Mouse (Mus musculus) urinary bladder, postnatal 4 days (tissue): ENCODE measurements around the gene Mical1.
"Not testable (repeated sequence)": the region's sequence is repeated elsewhere in the genome, so short reads cannot be mapped to it uniquely, and the experiment has no call there.

ENCODE experiments used
- DNase-seq, 2 experiments: peaks; one replicate each; pipeline ENCODE4 v3.0.0; 2021 to 2022; ENCODE audit warnings: low spot score in 2 of 2

Gene Mical1

GRCm38 (mm10) chr10:41477278-41478181 lies 1.4 kb downstream of the Mical1 start:
- DNase-seq = peak in 1 of 2 experiments; percentile 77

GRCm38 (mm10) chr10:41479961-41480360 lies 3.8 kb downstream of the Mical1 start:
- no peak for DNase-seq

- no peak for DNase-seq
These were observed 5.1 kb downstream of the Mical1 start for GRCm38 (mm10) chr10:41480938-41481880.

- DNase-seq = no peak
These were observed 6.3 kb downstream of the Mical1 start for GRCm38 (mm10) chr10:41482446-41482845.

DNA sequence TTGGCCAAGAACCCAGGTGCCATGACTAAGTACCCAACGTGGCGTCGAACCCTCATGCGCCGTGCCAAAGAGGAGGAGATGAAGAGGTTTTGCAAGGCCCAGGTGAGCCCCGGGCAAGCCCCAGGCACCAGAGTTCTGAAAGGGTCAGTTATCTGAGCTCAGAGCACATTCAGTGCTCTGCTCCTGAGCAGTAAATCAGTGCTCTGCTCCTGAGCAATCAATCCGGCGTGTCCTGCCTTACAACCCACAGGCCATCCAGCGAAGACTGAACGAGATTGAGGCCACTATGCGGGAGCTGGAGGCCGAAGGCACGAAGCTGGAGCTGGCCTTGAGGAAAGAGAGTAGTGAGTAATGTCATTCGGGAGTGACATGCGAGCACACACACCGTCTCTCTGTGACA lies 9.7 kb downstream of the Mical1 start:
- no peak for DNase-seq

DNA sequence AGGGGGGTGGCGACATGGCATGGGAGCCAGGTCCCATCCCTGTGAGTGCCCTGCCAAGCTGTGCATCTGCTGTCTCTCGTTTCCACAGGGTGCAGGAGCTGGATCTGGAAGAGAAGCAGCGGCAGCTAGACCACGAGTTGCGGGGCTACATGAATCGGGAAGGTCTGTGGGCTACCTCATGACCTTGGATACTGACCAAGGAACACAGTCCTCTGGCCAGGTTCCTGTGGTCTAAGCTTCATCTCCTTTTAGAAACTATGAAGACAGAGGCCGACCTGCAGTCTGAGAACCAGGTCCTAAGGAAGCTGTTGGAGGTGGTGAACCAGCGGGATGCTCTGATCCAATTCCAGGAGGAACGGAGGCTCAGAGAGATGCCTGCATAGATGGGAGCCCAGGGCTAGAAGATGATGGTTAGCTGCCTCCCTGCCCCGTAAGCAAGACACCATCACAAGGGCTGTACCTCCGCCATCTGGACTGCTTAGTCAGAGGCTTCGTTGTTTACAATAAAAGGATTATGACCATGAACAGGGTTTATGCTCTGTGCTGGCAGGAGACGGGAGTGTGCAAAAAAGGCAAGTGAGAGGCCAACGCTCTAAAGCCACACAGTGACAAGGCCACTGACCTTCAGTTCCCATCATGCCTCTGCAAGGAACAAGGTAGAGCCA lies 10.5 kb downstream of the Mical1 start:
- DNase-seq = no peak

DNA sequence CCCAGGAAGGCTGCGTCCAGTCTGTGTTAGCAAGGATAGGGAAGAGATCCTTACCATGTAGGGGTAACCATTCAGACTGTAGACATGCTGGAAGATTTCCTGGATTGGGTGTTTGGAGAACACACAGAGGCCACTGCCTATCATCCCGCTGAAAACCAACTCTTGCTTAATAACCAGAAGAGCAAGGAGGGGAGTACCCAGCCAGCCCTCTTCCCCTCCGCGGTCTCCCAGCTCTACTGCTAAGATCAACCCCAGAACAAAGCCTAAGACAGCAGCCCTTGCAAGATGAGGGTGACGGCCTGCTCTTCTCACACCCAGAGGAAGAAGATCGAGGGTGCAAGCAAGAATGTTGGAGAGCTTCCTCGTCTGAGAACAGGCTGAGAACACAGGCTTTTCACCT lies 12.8 kb downstream of the Mical1 start:
- no peak for DNase-seq

DNA sequence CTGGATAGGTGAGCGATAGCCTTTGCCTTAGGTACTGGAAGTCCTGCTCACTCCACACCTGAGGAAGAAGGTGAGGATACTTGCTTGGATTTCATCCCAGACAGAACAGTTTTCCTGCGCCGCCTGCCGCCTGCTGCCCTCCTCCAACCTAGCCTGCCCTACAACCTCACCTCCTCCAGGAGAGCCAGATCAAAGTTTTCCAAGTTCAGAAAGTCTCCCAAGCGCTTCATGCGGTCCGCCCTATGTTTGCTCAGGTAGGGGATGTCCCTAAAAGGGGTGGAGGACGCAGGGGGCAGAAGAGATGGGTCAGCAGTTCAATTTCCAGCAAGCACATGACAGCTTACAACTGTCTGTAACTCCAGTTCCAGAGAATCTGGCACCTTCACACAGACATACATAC lies 13.2 kb downstream of the Mical1 start:
- no peak for DNase-seq

DNA sequence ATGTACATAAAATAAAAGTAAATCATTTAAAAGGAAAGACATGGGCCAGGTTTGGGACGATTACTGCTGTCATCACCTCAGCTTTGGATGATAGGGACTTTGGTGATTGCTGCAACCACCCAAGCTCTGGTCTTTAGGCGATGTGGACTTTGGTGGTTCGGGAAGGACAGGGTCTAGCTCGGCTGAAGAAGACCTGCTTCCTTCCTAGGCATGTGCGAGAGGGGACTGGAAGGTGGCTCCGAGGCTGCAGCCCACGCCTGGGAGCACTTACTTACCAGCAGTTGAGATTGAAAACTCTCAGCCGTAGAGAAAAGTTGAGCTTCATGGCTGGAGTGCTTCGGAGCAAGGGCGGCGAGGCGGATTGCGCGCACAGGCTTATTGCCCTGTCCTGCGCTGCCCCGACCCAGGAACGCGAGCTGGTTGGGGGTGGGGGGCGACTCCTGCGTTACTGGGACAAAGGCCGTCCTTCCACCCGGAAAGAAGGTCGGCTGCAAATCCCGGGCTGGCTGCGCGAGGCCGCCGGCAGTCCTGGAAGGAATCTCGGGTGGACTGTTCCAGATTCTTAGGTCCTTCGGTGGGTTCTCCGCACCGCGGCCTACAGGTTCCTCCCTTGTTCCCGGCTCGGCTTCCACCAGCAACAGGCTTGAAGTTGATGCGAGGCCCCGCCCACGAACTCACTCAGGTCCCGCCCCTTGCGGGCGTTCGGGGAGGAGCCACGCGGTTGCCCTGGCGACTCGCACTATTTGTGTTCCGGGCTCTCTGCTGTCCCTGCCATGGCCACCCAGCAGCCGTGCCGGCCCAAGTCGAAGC lies 13.8 kb downstream of the Mical1 start, which contains the start of the genes Smpd2 and Ppil6:
Smpd2 (minus strand) TSS at position 662 of the 810 bp plus-strand sequence.
Ppil6 (plus strand) TSS at position 732 of the 810 bp plus-strand sequence.
- DNase-seq = peak; percentile 93 to 95

DNA sequence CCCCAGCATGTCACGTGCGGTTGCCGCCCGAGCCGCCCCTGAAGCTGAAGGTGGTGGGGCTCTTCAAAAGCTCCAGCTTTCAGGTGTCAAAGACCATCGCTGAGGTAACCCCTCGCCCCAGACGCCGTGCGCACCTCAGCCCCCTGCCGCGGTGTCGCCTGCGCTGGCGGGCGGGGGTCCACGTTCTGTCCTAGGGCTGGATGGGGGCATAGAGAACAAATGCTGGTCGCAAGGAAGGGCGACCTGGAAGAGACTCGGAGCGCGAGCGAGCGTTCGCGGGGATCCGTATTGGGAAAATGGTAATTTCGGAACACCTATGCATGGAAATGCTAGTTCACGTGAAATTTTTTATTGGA lies 14.4 kb downstream of the Mical1 start:
- DNase-seq = no peak

DNA sequence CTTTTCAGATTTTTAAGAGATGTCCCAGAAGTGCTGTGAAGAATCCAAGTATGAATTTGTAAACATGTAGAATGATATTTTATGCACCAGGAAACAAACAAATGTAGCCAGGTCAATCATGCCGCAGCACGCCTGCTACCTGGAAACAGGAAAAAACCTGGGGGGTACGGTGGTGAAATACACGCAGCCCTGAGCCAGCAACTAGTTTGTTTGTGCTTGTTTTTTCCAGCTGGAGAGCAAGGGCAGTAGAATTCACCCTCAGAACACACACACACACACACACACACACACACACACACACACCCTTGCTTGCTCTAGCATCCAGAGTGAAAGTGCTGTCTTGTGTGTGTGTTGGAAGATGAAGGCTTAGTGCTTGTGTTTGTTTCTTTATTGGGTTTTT lies 15.0 kb downstream of the Mical1 start:
- no peak for DNase-seq

DNA sequence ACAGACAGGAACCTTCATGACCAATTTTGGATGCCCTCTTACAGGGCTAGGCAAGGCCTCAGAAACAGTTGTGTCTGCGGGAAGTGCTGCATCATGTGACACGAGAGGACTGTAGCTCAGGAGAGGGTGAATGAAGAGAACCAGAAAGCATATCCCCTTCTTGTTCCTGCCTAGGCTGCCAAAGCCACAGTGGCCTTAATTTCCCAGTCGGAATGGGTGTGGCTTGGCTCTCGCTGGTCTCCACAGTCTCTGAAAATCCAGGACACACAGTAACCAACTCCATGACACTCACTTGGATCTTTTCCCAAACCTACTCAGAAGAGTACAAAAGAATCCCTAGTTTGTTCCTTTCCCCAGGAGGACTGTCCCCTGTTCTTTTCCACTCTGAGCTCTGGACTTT lies 24.8 kb downstream of the Mical1 start:
- DNase-seq = no peak

- DNase-seq = no peak
These were observed 28.9 kb downstream of the Mical1 start for GRCm38 (mm10) chr10:41504996-41505395.

DNA sequence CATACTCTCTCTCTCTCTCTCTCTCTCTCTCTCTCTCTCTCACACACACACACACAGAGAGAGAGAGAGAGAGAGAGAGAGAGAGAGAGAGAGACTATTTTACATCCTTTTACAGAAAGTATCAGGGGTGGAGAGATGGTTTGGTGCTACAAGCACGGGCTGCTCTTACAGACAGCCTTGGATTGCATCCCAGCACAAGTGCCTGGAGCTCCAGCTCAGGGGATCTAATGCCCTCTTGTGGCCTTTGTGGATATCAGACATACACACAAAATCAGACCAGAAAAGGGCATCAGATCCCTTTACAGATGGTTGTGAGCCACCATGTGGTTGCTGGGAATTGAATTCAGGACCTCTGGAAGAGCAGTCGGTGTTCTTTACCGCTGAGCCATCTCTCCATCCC lies 29.3 kb downstream of the Mical1 start:
- DNase-seq = not testable (repeated sequence)

DNA sequence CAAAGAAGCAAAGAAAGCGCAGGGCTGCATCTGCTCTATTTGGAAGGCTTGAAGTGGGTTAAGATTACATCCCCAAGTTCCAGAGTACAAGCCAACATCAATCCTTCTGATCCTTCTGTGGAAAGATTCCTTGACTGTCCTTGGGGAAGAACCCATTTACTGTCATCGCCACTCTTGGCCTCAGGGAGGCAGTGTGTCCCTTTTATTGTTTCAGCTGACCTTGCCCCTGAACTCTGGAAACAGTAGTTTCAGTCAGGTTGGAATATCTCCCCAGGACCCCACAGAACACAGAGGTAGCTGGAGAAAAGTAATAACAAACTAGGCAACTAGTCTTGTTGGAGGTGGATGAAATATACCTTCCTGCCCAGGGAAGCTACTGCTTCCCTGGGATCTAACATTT lies 33.0 kb downstream of the Mical1 start:
- no peak for DNase-seq

DNA sequence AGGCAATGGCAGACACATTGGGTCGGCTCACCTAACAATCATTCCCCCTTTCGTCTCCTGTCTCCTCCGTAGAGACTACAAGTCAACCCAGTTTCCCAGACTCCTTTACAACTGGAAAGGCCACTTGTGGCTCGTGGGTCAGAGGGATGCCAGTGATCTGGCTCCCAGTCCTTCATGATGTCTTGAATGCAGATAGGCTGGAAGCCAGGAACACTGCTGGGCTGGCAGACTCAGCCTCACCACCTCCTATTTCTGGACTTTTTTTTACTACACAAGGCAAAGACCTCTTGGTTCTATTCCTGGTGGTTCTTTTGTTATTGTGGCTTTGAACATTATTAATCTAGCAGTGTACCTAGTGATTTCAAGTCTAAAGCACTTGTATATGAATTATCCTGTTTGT lies 38.2 kb downstream of the Mical1 start:
- DNase-seq = no peak

GRCm38 (mm10) chr10:41514921-41515320 lies 38.8 kb downstream of the Mical1 start:
- DNase-seq = no peak

- DNase-seq = peak; percentile 64 to 68
These were observed 42.4 kb downstream of the Mical1 start for GRCm38 (mm10) chr10:41518508-41518980.

DNA sequence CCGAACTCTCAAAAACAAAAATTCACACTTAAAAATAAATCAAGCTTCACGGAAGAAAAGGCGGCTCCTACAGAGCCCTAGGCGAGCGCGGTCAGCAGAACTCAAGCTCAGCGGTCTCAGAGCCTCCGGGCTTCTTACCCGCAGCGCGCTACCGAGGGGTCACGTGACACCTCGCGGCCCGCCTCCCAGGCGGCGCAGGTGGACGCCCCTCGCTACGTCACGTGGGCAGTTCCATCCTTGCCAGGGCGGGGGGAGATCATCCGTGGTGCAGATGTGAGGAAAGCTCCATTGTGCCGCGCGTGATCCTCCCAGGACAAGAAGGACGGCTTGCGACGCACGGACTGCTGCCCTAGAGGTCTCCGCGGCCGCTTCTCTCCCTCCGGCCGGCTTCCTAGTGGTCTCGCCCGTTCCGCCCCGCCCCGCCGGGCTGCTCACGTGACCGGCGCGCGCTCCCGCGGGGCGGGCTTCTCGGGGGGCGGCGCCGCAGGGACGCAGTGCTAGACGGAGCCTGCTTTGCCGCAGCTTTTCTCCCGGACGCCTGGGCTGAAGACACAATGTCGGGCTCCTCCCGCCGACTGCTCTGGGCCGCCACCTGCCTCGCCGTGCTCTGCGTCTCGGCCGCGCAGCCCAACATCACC lies 43.0 kb downstream of the Mical1 start, which contains the start of gene Cd164:
Cd164 (plus strand) TSS at position 434 of the 638 bp plus-strand sequence.
- DNase-seq = peak; percentile 90 to 92
